Mouse (Mus musculus) spleen, adult 12 weeks (tissue): ENCODE measurements around the gene Tshb.
A peak's percentile ranks its signal among the peaks of the same experiment; 100 is the strongest.

ENCODE experiments used
- DNase-seq: peaks from one replicate; pipeline ENCODE4 v3.0.0; 2022; ENCODE audit warnings: low spot score

Gene Tshb

GRCm38 (mm10) chr3:102737106-102737505 is 45.4 kb downstream of the Tshb start:
- DNase-seq = no peak

DNA sequence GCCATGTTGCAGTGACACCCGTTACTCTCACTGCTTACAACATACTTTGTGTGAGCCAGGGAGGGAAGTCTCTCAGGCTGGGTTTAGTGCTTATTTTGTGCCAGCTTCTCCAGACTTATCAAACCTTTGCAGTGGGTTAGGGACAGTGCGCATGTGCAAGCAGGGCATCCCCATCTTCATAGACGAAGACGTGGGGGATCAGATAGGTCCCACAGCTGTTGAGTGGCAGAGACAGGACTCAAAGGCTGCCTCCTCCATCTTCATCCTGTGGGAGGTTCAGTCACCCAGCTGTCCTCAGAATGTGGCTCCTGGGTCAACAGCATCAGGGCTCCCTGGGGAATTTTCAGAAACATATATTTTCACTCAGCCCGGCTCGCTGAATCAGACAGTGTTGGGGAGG is 46.1 kb downstream of the Tshb start:
- DNase-seq = no peak

DNA sequence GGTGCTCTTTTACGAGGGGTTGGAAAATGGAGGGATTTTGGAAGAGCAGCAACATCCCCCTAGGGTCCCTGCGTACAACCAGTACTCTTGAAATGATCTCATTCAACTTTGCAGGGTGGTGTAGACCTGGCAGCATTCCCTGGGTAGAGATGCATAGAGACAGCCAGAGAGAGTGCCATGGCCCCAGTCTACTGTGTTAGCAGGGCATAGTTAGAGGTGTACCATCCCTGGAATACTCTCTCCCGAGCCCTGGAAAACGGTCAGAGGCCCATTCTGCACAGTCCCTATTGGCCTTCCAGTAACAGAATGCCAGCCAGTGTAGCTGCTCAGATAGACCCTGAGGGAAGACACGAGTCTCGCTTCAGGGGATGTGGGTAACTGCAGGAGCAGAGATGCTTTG is 46.9 kb downstream of the Tshb start:
- no peak for DNase-seq

DNA sequence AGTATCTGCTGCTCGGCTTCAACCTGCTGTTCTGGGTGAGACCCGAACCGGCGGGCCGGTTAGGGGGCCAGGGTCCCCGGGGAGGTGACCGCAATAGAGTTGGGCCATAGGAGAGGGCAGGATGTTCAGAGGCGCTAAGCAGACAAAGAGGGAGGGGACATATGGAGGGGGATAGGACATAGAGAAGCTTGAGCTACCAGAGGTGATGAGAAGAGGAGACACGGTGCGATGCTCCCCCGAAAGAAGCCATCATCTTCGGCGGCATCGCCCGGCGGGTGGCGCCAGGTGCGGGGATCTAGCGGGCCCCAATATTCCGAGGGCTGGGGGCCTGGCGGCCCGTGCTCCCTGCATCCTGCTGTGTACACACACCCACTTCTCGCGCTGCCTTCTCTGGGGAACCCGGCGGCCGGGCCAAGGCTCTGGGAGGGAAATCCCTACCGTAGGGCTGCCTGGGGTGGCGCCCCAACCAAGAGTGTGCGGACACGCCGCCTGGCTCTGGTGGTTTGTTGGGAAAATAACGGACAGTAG is 47.4 kb downstream of the Tshb start:
- no peak for DNase-seq

- peak; percentile 13 for DNase-seq
Observed at GRCm38 (mm10) chr3:102734313-102735030, 48.0 kb downstream of the Tshb start, which contains the start of gene Tspan2. Gene Tspan2, plus strand, starts transcription at chr3:102734529.

GRCm38 (mm10) chr3:102733936-102734312 is 48.6 kb downstream of the Tshb start:
- no peak for DNase-seq

DNA sequence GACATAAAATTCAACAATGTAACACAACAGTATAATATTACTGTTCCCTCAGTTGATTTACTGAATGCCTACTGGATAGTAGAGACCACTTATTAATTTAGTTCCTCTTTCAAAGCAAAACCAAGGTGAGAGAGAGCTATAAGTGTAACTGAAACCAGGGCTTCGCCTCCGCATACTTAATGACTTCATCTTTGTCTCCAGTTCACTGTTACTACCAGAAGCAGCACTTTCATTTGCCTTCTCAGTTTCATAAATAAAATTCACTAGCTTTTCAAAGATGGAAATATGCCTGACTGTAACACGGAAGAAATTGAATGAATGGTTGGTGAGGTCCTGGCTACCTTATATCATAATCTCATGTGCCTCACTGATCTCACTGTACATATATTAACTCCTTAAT is 49.5 kb downstream of the Tshb start:
- DNase-seq = no peak

GRCm38 (mm10) chr3:102732619-102733018 is 49.9 kb downstream of the Tshb start:
- DNase-seq = no peak

DNA sequence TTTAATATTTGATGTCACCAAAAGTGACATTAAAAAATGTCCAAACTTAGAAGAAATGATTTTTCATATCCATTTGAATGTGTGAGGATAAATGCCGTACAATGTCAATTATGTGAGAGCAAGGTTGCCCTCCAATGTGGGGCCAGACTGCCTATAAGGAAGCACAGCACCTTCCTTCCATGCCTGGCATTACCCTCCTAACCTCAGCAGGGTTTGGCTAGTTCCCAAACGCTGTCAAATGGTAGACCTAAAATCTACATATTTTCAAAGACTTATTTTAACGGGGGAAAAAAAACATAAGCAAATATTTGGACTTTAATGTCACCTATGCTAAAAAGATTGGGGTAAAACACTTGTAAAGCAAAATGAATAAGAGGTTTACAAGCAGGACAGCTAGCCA is 51.4 kb downstream of the Tshb start:
- no peak for DNase-seq

GRCm38 (mm10) chr3:102729416-102729815 is 53.1 kb downstream of the Tshb start:
- DNase-seq = no peak
